Mouse (Mus musculus): Measurements from ENCODE around the gene Gyg.

- TF ChIP-seq KAT2A (IDR thresholded peaks at IDR 0.05; ENCODE audit: insufficient replicate concordance, low read length) (no peak), SMC3 (IDR thresholded peaks at IDR 0.05; ENCODE audit: low read depth, low read length) (no peak), MXI1 (IDR thresholded peaks at IDR 0.05; ENCODE audit: low read depth, low read length) (peak; percentile 43; the same call in 1 of the 2 replicates), TCF12 (IDR thresholded peaks at IDR 0.05; ENCODE audit: low read depth, low read length) (no peak), CHD2 (IDR thresholded peaks at IDR 0.05; ENCODE audit: low read length) (no peak), ZNF384 (IDR thresholded peaks at IDR 0.05; ENCODE audit: low read depth, low read length) (no peak), POLR2AphosphoS2 (IDR thresholded peaks at IDR 0.05; ENCODE audit: low read depth, low read length) (no peak)
These were observed at the start of gene Gyg for GRCm38 (mm10) chr3:20154531-20155367.

All from CH12.LX (cell line).